Mouse (Mus musculus) kidney, postnatal 25 days (tissue): ENCODE measurements at regions not wholly inside any gene's neighbourhood (a gene's known extent, or its start where the extent isn't known, plus 50 kb on each side); places are given as distances from the start of the nearest gene placed in this dataset.
"Not testable (repeated sequence)": the region's sequence is repeated elsewhere in the genome, so short reads cannot be mapped to it uniquely, and the experiment has no call there.

Experiments used
- DNase-seq, 2 experiments: peaks; one replicate each; pipeline ENCODE4 v3.0.0; 2021; ENCODE audit warnings: mixed read lengths in 2 of 2

- no peak for DNase-seq
Observed at GRCm38 (mm10) chr2:107117564-107117963, 58.1 kb upstream of the Fshb start.

- no peak for DNase-seq
Observed at GRCm38 (mm10) chr2:107118711-107119474, 59.4 kb upstream of the Fshb start.

GRCm38 (mm10) chr2:107119697-107120096 lies 60.2 kb upstream of the Fshb start:
- no peak for DNase-seq

- DNase-seq = no peak
Observed at GRCm38 (mm10) chr2:107133186-107133585, 73.7 kb upstream of the Fshb start.

GRCm38 (mm10) chr2:107149317-107149716 lies 89.9 kb upstream of the Fshb start:
- no peak for DNase-seq

GRCm38 (mm10) chr2:107149851-107150250 lies 90.4 kb upstream of the Fshb start:
- no peak for DNase-seq

- DNase-seq = no peak
Observed at GRCm38 (mm10) chr2:107150373-107150772, 90.9 kb upstream of the Fshb start.

- no peak for DNase-seq
Observed at GRCm38 (mm10) chr2:107151878-107152277, 92.4 kb upstream of the Fshb start.

- DNase-seq = not testable (repeated sequence)
Observed at GRCm38 (mm10) chr2:107158836-107159402, 99.5 kb upstream of the Fshb start.

- peak in 1 of 2 experiments; percentile 7 for DNase-seq
Observed at GRCm38 (mm10) chr2:107175721-107176120, 114.7 kb upstream of the Kcna4 start.

GRCm38 (mm10) chr2:107183066-107183465 lies 107.4 kb upstream of the Kcna4 start:
- DNase-seq = no peak

- DNase-seq = no peak
Observed at GRCm38 (mm10) chr2:107184864-107185263, 105.6 kb upstream of the Kcna4 start.

- DNase-seq = no peak
Observed at GRCm38 (mm10) chr2:107201856-107202473, 88.5 kb upstream of the Kcna4 start.

GRCm38 (mm10) chr2:107202474-107202858 lies 88.0 kb upstream of the Kcna4 start:
- no peak for DNase-seq

- DNase-seq = no peak
Observed at GRCm38 (mm10) chr2:107221544-107221943, 68.9 kb upstream of the Kcna4 start.

- DNase-seq = no peak
Observed at GRCm38 (mm10) chr2:107224679-107225078, 65.8 kb upstream of the Kcna4 start.

GRCm38 (mm10) chr2:107227486-107227885 lies 63.0 kb upstream of the Kcna4 start:
- DNase-seq = no peak

- DNase-seq = no peak
Observed at GRCm38 (mm10) chr2:107228287-107228686, 62.2 kb upstream of the Kcna4 start.

- DNase-seq = no peak
Observed at GRCm38 (mm10) chr2:107231680-107232079, 58.8 kb upstream of the Kcna4 start.

- no peak for DNase-seq
Observed at GRCm38 (mm10) chr2:107232885-107233284, 57.6 kb upstream of the Kcna4 start.
